Mouse (Mus musculus) testis, adult 2 months (tissue): Measurements from ENCODE around the gene Cmtm7. TPM values are rescaled to one million over a fixed set of nuclear protein-coding genes. Genes with fewer than 3 reads are reported as not detected.

Experiments used
- H3K27ac ChIP-seq: fragments of 200-500 bp; 2 replicates; pipeline ENCODE4 v1.5.1; 2012; ENCODE audit warnings: low read depth, low read length; ENCODE audit not compliant: control insufficient read depth, insufficient read depth
- H3K27me3 ChIP-seq: fragments of 200-500 bp; 2 replicates; pipeline ENCODE4 v1.6.1; 2012; ENCODE audit warnings: mild to moderate bottlenecking, low read length, moderate library complexity; ENCODE audit not compliant: control insufficient read depth, insufficient read depth
- H3K36me3 ChIP-seq: fragments of 200-500 bp; 2 replicates; pipeline ENCODE4 v1.6.1; 2012; ENCODE audit warnings: mild to moderate bottlenecking, low read length; ENCODE audit not compliant: control insufficient read depth, insufficient read depth
- H3K4me1 ChIP-seq: fragments of 200-500 bp; 2 replicates; pipeline ENCODE4 v1.6.1; 2012; ENCODE audit warnings: low read length; ENCODE audit not compliant: control insufficient read depth, insufficient read depth
- H3K4me3 ChIP-seq: fragments of 200-500 bp; 2 replicates; pipeline ENCODE4 v1.5.1; 2012; ENCODE audit warnings: low read depth, mild to moderate bottlenecking, low read length, moderate library complexity, mixed read lengths; ENCODE audit not compliant: control insufficient read depth
- CTCF ChIP-seq: fragments of 200-500 bp; IDR thresholded peaks from 2 replicates; pipeline ENCODE4 v1.5.1; 2012; ENCODE audit warnings: low read depth, mild to moderate bottlenecking, inconsistent platforms, low read length, moderate library complexity; ENCODE audit not compliant: control insufficient read depth, insufficient read depth, insufficient replicate concordance
- POLR2A ChIP-seq: fragments of 200-500 bp; IDR thresholded peaks from 2 replicates; pipeline ENCODE4 v1.6.1; 2012; ENCODE audit warnings: low read depth, mild to moderate bottlenecking, inconsistent platforms, low read length, moderate library complexity; ENCODE audit not compliant: control insufficient read depth
- polyA plus RNA-seq: library from polyadenylated mRNA; depleted of rRNA; stranded (reverse); fragments of >200 nt; gene quantifications from 2 replicates; pipeline ENCODE4 v1.2.3, GENCODE M21; 2012

Cmtm7 gene
- polyA plus RNA-seq, 1 experiment, result 10.1 TPM

DNA sequence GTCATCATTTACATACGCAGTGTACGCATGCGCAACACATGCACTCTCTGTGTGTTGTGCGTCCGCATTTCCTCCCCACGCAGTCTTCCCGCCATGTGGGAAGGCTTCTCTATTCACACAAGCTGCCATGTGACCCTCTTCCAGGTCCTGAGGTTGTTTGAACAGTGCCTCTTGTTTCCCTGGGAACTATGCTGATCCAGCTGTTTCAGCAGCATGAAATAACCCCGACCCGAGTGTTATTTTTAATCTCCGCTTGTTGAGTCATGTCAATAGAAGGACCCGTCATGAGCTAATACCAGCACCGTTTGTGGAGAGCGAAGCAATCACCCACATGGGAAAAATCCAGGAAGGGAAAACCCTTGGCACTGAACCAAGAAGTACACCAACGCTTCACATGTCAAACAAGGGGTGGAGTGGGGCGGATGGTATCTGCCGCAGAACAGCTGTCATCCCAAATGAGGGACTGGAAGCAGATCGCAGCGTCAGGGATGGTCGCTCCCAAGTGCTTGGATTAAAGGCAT lies 23.6 kb upstream of the Cmtm7 start:
- Histone ChIP-seq H3K36me3 (no peaks in the 10 kb centered on the region), H3K4me3 (no peak overlapping the region)
- no peak for TF ChIP-seq POLR2A
- no peak for TF ChIP-seq CTCF

GRCm38 (mm10) chr9:114802191-114802590 lies 20.5 kb upstream of the Cmtm7 start:
- no peak overlapping the region for H3K4me3 ChIP-seq
- no peaks in the 10 kb centered on the region for H3K27me3 ChIP-seq
- no peaks in the 10 kb centered on the region for H3K36me3 ChIP-seq
- TF ChIP-seq POLR2A (no peak), CTCF (no peak)
- H3K27ac ChIP-seq, result no peak overlapping the region
- H3K4me1 ChIP-seq, result peaks cover 2% of the 10 kb centered on the region; the same call in 1 of the 2 replicates

More for the DNA sequence above, 23.6 kb upstream of the Cmtm7 start:
- Histone ChIP-seq H3K27ac (no peak overlapping the region), H3K4me1 (peaks cover 2% of the 10 kb centered on the region; the same call in 1 of the 2 replicates), H3K27me3 (no peaks in the 10 kb centered on the region)

DNA sequence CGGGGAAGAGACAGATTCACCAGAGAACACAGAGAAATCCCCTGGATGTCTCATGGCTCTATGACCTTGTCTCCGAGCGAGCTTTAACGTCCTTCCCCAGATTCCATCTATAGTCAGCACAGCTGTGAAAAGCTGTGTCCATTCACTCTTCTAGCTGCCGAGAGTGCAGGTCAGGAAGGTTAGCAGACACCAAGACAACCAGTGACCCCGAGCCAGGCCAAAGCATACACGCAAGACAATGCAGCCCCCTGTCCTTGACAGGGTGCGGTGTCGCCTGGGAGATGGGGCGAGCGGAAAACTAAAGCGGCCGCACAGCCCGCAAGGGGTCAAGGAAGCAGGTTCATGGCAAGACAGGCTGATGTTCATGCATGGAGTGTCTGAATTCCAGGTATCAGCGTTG lies 19.6 kb upstream of the Cmtm7 start:
- peaks cover 2% of the 10 kb centered on the region; the same call in 1 of the 2 replicates for H3K4me1 ChIP-seq
- no peaks in the 10 kb centered on the region for H3K27me3 ChIP-seq
- no peak overlapping the region for H3K27ac ChIP-seq
- no peaks in the 10 kb centered on the region for H3K36me3 ChIP-seq
- H3K4me3 ChIP-seq, result no peak overlapping the region
- TF ChIP-seq POLR2A (no peak), CTCF (no peak; the same call in 1 of the 2 replicates)

DNA sequence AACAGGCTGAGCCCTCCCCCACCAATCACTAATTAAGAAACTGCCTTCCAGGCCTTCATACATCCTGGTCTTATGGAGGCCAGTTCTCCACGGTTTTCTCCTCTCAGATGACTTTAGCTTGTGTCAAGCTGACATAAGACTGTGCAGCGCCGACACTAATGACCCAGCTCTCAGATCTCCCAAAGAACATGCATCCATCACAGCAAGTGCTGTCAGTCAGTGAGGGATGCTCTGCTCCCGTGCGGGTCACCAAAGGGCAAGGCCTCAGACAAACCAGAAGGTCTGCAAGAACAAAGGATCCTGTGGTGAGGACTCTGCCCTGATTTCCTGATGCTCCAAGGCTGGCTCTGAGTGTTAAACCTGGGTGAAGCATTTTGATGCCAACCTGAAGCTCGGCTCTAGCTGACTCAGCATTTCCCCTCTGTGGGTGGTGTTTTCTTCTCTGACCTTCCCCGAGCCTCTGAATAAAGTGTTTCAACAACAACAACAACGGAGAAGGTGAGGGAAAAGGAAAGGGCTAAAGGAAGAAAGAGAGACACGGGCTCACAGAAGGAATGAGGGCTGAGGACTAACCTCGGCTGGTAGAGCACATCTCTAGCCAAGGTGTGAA lies 17.9 kb upstream of the Cmtm7 start:
- Histone ChIP-seq H3K27me3 (no peaks in the 10 kb centered on the region), H3K36me3 (no peaks in the 10 kb centered on the region), H3K4me3 (no peak overlapping the region), H3K4me1 (no peaks in the 10 kb centered on the region), H3K27ac (no peak overlapping the region)
- TF ChIP-seq CTCF, result no peak
- no peak for TF ChIP-seq POLR2A

GRCm38 (mm10) chr9:114798845-114799244 lies 17.2 kb upstream of the Cmtm7 start:
- H3K27me3 ChIP-seq, result no peaks in the 10 kb centered on the region
- no peak for TF ChIP-seq CTCF
- TF ChIP-seq POLR2A, result no peak
- H3K27ac ChIP-seq, result no peak overlapping the region
- H3K4me3 ChIP-seq, result no peak overlapping the region
- no peaks in the 10 kb centered on the region for H3K36me3 ChIP-seq
- H3K4me1 ChIP-seq, result no peaks in the 10 kb centered on the region

GRCm38 (mm10) chr9:114797329-114798004 lies 15.8 kb upstream of the Cmtm7 start:
- TF ChIP-seq CTCF (peak; percentile 82), POLR2A (no peak)
- no peaks in the 10 kb centered on the region for H3K4me1 ChIP-seq
- H3K27ac ChIP-seq, result no peak overlapping the region
- no peaks in the 10 kb centered on the region for H3K27me3 ChIP-seq
- no peaks in the 10 kb centered on the region for H3K36me3 ChIP-seq
- no peak overlapping the region for H3K4me3 ChIP-seq

DNA sequence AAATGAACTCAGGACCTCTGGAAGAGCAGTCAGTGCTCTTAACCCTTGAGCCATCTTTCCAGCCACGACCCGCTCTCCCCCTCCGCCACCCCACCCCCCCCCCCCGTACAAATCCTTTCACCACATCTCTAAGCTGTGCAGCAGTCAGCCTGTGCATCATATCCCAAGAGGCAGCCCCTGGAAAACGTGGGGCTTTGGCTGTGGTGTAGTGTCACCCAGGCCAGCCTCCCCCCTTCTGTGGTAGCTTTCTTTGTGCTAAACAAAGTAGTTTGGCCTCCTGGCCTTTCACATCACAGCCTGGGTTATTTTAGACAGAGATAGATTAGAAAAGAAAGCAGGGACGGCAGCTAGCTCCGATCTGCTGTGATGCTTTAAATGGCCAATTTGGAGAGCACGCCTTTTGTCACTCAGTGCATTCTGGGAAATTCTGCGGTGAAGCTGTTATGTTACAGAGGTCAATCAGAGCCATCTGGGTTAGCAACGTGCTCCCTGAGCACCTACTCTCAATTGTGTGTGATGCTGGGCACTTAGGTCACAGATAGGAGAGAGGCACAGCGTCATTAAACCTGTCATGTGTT lies 14.9 kb upstream of the Cmtm7 start:
- no peak overlapping the region for H3K27ac ChIP-seq
- no peaks in the 10 kb centered on the region for H3K27me3 ChIP-seq
- TF ChIP-seq CTCF, result no peak
- TF ChIP-seq POLR2A, result no peak
- H3K36me3 ChIP-seq, result no peaks in the 10 kb centered on the region
- no peak overlapping the region for H3K4me3 ChIP-seq
- no peaks in the 10 kb centered on the region for H3K4me1 ChIP-seq
